Mouse (Mus musculus) brain, adult 2 months (tissue): Measurements from ENCODE around the gene Diexf.

Experiments
- DNase-seq: peaks from one replicate; pipeline ENCODE4 v3.0.0; 2011; ENCODE audit warnings: low read depth, low spot score

Gene Diexf

GRCm38 (mm10) chr1:193129786-193130455, at the start of gene Diexf:
Gene Diexf, minus strand, starts transcription at chr1:193130272.
- DNase-seq: peak; percentile 99

DNA sequence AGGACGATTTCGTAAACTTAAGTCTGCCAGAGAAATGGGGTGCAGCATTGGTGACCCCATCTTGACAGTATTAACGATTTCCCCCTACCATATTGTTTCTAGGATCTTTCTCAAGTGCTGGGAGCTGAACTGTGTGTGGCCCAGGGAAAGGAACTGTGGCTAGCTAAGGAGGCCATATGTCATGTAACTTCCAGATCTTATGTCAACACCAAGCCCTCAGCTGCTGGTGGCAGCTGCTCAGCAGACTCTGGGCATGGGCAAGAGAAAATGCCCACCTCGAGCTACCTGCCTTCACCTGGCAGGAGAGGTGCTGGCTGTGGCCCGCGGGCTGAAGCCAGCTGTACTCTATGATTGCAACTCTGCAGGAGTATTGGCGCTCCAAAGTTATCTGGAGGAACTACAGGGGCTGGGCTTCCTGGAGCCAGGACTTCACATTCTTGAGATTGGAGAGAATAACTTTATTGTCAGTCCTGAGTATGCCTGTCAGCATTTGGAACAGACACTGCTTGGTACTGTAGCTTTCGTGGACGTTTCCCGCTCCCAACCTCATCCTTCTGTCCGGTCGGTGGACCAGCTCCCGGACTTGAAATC, 44.2 kb upstream of the Diexf start:
- DNase-seq: no peak

- no peak for DNase-seq
These were observed 43.7 kb upstream of the Diexf start for GRCm38 (mm10) chr1:193173810-193174129.

DNA sequence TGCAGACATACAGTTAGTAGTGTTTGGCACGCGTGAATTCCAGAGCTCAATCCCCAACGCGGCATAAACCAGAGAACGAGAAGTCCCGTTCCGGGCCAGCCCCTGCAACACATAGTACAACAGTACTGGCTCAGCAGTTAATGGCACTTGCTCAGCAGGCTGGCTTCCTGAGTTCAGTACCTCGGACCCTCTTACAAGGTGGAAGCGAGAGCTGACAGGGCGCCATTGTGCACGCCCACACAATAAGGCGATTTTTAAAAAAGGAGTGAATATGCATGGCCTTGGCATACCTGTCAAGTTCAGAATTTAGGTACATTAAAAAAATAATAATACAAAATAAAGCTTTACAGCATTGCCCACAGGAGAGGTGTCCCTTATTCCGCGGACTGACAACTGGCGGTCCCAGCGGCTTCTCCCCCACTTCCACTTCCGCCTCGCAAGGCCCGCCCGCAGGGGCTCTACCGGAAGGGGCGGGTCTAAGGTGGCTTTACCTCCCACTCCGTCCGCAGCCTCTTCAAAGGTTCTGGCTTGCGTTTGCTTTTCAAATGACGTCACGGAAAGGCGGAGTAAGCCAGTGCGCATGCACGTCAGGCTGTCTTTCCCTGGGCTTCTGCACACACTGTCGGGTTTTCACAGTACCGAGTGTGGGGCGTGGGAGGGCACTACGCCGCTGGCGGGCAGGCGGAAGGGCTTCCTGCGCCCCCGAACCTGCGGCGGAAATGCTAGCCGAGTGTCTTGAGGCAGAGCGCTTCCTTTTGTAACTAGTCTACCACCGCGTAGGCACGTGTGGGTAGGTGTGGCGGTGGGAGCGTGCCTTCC, 43.1 kb upstream of the Diexf start:
- peak; percentile 100 for DNase-seq

GRCm38 (mm10) chr1:193169856-193170255, 39.8 kb upstream of the Diexf start:
- DNase-seq: peak; percentile 73

DNA sequence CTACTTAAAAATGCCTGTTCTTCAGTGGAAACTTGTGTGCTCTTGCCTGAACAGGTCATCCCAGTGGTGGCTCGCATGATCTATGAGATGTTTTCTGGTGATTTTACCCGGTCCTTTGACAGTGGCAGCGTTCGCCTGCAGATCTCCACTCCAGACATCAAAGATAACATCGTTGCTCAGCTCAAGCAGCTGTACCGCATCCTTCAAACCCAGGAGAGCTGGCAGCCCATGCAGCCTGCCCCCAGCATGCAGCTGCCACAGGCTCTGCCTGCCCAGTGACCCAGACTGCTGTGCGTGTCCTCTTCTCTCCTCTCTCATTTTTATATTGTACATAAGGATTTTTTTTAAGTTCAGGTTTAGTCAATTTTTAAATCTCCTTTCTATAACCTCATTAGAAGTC, 39.2 kb upstream of the Diexf start:
- DNase-seq: no peak

DNA sequence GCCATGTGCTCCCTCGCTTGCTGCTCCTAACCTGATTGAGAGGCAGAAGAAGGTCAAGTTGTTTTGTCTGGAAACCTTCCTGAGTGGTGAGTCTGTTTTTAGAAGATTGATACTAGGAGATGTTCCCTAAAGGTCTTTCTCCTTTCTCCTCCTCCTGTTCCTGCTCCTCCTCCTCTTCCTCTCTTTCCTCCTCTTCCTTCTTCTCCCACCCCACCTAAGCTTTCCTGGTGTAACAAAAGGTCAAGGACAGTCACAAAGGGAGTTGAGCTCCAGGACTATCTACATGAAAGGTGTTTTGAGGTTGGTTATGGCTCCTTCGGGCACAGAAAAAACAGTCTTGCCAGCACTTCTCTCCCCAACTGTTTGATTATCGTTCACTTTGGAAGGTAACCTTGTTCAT, 37.7 kb upstream of the Diexf start, which contains the start of gene A130010J15Rik:
Gene A130010J15Rik (plus strand): TSS at position 301 of the 400 bp plus-strand sequence.
- DNase-seq: no peak

GRCm38 (mm10) chr1:193160317-193161032, 30.4 kb upstream of the Diexf start:
- no peak for DNase-seq

DNA sequence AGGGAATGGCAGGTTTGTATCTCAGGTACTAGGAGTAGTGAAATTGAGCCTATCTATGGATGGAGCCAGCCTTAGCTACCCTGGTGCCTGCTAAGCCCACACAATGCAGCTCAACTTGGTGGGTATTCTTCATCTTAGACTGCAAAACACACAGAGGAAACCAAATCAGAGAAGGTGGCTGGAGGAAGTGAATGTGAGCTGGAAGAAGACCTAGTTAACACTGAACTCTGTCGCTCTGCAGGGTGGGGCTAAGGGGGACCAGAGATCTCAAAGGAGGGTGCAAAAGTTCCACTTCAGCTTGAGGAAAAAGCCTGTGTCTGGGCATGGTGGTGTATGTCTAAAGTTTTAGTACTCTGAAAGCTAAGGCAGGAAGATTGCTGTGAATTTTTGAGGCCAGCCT, 29.5 kb upstream of the Diexf start:
- no peak for DNase-seq

DNA sequence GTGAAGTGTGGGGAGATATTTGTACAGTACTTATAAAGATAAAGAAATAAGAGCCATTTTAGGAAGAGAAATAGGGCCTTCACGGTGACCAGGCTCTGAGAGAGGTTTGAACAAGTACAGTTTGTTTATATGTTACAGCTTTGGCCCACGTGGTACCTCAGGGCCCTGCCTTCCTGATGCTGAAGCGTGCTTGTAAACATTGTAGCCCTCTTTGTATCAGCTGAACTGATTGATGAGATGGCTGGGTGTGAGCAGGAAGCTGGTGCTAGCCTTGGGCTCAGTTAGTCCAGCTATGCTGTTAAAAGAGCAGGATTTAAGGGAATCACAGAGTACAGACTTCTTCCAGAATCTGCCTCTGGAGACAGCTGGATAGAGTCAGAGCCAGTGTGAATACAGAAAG, 29.1 kb upstream of the Diexf start:
- DNase-seq: no peak

DNA sequence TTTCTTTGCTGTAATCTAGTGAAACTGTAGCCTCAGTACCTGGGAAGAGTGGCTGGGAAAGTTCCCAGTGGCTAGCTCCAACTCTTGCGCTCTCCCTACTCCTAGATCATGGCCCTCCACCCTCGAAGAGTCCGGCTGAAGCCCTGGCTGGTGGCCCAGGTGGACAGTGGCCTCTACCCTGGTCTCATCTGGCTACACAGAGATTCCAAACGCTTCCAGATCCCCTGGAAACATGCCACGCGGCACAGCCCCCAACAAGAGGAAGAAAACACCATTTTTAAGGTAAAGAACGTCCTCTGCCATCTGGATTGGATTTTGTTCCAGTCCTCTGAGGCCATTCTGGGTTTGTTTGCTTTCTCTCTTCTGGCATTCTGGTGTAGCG, 27.0 kb upstream of the Diexf start:
- DNase-seq: no peak

DNA sequence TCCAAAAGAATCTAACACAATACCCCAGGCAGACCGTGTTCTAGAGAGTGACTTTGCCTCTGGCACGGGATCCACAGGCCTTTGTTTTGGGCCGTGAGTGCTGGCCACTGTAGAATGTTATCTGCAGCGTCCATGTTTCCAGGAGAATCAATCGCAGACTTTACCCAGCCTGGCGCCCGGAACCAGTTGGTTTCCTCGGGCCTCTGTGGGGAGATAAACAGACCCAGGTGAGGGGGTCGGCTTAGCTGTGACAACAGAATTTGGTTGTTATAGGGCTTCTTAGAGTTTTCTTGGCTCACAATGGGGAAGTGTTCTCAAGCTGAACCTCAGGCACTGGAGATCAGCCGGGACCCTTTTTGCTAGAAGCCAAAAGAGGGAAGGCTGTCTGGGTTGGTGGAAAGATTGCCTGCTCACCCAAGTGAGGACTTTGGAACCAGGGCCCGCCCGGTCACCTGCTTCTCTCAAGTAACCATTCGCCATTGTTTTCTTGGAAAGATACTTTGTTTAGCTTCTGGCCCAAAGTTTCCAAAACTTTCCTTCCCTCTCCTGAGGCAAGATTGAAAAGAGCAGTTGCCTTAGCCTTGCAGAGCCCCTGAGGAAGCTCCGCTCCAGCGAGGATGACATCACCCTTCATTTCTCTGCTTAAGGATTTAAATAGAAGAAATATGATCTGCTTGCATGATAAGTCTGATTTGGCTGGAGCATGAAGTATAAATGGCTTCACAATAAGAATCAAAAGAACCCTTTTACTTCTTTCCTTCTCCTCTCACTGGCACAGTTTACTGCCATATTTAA, 26.4 kb upstream of the Diexf start:
- DNase-seq: no peak

DNA sequence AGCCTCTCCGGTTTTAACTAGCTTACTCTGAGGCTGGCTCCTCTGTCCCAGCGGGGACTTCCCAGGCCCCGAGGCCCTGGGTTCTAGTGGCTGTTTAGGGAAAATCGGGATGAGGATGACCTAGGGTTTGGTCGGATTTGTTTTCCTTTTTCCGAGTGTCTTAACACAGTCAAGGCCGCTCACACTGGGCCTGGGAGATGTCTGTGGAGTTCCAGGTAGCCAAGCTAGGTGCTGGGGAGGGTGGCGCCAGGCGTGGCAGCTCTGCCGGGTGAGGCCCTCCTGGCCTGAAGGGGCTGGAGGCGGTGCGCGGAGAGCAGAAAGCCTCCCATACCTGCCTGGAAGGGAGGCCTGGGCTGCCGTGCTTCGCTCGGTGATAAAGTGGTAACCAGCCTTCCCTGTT, 23.5 kb upstream of the Diexf start:
- DNase-seq: no peak

DNA sequence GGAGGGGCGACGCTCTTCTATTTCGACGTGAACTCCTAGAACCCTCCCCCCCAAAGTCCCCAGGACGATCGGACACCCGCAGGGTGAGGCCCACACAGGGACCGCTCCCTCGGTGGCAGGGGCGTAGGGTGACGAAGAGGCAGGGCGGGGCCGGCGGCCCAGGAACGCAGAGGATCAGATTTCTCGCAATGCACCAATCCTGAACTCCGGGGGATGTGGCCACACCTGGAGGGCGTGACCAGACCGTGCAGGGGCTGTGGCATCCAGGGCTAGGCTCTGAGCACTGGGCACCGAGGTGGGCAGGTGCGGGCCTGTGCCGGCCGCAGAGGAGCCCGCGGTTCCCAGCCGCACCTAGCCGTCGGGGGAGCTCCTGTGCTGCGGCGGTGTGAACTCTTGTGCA, 22.8 kb upstream of the Diexf start, which contains the start of gene Irf6:
Gene Irf6 (plus strand): TSS at position 240 of the 400 bp plus-strand sequence.
- no peak for DNase-seq

DNA sequence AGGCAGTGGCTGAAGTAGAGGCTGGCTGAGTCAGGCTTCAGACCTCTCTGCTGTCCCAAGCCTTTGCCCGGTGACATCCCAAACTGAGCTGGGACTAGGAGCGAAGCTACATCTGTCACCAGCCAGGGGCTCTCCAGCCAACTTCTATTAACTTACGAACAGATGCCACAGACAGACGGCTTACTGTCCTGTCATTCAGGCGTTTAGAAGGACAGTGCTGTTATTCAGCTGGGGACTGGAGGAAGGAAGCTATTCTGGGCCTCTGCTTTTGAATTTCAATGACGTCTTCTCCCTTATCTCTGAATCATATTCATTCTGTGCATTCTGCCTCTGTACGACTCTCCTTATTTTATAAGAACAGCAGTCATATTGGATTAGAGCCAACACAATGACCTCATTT, 21.1 kb upstream of the Diexf start:
- DNase-seq: peak; percentile 69

DNA sequence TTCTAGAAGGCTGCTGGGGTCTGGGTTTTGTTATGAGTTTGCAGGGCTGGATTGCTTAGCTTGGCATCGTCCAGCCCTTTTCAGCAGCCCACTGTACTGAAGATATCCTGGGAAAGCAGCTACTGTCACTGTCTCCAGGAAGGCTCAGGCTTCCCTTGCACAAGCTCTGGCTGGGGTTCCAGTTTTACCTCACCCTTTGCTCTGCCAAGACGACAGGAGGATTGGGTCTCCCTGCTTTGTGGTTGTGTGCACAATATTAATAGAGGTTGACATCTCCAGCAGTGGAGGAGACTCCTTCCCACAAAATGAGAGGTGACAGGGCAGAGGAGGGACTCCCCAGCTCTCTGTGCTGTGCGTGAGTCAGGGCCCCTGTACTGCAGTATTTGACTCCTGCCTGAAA, 19.2 kb upstream of the Diexf start:
- no peak for DNase-seq

DNA sequence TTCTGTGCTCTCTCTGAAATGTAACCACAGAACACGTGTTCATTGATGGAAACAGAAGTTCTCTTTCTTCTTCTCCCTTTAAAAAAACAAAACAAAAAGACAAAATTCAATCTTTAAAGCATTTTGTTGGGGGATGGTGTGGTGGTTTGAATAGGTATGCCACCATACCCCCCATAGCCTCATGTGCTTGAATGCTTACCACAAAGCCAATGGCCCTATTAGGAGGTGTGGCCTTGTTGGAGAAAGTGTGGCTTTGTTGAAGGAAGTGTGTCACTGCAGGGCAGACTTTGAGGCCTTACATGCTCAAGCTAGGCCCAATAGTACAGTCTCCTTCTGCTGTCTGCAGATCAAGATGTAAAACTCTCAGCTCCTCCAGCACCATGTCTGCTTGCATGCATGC, 16.3 kb upstream of the Diexf start:
- no peak for DNase-seq

DNA sequence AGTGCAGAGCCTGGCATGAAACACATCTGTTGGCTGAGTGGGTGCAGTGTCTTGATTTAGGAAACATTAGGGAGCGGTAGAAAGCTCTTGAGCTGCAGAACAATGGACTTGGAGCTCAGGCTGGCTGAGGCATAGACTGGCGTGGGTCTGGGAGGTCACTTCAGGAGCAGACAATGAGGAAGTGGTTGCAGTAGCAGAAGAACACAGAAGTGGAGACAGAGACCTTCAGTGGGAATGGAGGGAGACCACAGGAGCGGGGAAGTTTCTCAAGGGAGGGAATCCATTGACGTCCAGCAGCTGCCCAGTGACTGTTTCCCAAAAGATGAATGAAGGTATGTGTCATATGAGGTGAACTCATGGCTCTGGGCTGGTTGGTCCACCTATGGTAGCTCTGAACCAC, 15.0 kb upstream of the Diexf start:
- DNase-seq: no peak

- DNase-seq: peak; percentile 18
These were observed 14.4 kb upstream of the Diexf start for GRCm38 (mm10) chr1:193144516-193144915.

DNA sequence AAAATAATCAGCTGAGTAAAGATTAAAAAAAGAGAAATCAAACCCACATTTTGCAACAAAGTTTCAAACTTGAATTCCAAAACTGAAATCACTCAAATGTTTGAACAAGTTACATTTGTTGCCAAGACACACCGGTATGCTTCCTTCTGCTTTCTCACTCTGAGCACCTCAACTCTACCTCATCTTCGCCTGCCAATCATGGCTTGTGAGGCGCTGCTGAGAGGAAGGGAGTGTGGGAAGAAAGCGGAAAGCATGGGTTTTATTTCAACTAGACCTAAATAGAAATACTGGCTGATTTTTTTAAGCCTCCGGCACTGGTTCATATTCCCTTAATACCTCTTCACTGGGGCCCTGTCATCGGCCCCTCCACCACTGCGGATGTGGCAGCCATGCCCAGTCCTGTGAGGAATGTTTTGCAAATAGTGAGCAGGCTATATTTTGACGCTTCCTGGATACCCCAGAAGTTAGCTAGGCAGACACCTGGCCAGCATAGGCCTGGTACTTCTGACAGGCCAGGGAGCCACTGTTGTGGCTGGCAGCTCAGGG, 12.5 kb upstream of the Diexf start:
- DNase-seq: no peak

DNA sequence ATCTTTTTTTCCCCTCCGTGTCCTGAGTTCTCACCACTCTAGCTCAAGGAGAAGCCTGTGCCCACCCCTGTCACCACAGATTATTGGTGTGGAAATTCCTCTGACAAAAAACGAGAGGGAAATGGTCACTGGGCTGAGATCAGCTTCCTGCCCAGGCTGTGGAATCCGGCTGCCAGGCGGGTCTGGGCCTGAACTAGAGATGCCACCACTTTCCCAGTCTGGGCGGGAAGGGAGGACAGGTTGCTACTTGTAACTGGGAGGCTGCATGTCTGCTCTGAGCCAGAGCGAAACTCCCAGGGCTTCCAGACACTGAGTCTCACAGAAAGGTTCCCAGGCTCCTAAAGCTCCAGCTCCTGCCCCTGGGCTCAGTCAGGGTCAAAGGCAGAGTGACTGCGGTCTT, 11.0 kb upstream of the Diexf start:
- DNase-seq: no peak
